Mouse (Mus musculus) lung, adult 2 months (tissue): ENCODE data around the gene Tnfaip3.

Experiments
- CTCF ChIP-seq: fragments of 200-500 bp; IDR thresholded peaks from 2 replicates; pipeline ENCODE4 v1.5.1; 2011; ENCODE audit warnings: mild to moderate bottlenecking, low read length, control low read depth; ENCODE audit not compliant: insufficient read depth
- POLR2A ChIP-seq: fragments of 200-500 bp; IDR thresholded peaks from 2 replicates; pipeline ENCODE4 v1.6.1; 2011; ENCODE audit warnings: low read depth, mild to moderate bottlenecking, control low read depth, low read length, borderline replicate concordance; ENCODE audit errors: extremely low read depth

DNA sequence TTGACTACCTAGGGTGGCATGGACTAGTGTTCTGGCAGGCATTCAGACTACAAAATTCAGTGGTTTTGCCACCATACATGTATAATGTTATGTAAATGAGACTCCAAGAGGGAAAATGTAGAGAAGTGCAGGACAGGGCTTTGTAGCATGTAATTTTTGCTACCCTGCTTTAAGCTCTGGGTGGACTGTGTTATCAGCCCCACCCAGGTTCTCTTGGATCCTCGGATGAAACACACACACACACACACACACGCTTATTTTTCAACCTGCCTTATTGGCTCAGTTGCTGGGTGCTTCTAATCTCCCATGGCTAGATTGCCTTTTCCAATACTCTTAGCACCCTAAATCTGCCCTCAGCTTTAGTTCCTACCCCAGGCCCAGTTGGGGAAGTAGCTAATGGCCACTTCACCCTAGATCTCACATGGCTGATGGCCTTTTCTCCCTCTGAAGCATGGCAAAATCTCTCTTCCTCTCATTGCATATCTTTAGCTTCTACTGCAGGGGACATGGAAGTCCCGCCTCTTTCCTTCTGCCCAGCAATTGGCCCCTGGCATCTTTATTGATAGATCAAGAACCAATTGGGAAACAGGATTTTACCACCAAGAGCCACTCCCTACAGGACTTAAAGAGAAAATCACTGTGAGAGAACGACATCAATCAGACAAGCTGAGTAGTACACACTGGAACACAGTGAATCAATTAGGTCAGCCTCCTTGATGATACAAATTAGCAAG is 28.2 kb upstream of the Tnfaip3 start:
- no peak for TF ChIP-seq CTCF
- TF ChIP-seq POLR2A: no peak
